Mouse (Mus musculus) spleen, adult 2 months (tissue): ENCODE measurements around the gene Adh5. TPM values are rescaled to one million over a fixed set of nuclear protein-coding genes. Genes with fewer than 3 reads are reported as not detected.
A peak's percentile ranks its signal among the peaks of the same experiment; 100 is the strongest.

Source experiments
- DNase-seq, 2 experiments: peaks; one replicate each; pipeline versions ENCODE4 v3.0.0 to v3.0.0-alpha.2; 2012 to 2021; ENCODE audit warnings: low spot score in 2 of 2, low read depth in 1 of 2
- H3K27ac ChIP-seq: fragments of 200-500 bp; 2 replicates; pipeline ENCODE4 v1.5.1; 2012; ENCODE audit warnings: low read length, inconsistent platforms; ENCODE audit not compliant: insufficient read depth
- H3K27me3 ChIP-seq: fragments of 200-500 bp; 2 replicates; pipeline ENCODE4 v1.6.1; 2012; ENCODE audit warnings: mild to moderate bottlenecking, moderate library complexity, low read length, inconsistent platforms; ENCODE audit not compliant: control insufficient read depth, insufficient read depth
- H3K36me3 ChIP-seq: fragments of 200-500 bp; 2 replicates; pipeline ENCODE4 v1.6.1; 2012; ENCODE audit warnings: mild to moderate bottlenecking, low read length, inconsistent platforms; ENCODE audit not compliant: control insufficient read depth, insufficient read depth
- H3K4me1 ChIP-seq: fragments of 200-500 bp; 2 replicates; pipeline ENCODE4 v1.6.1; 2011; ENCODE audit warnings: inconsistent platforms; ENCODE audit not compliant: control insufficient read depth, insufficient read depth, insufficient read length
- H3K4me3 ChIP-seq: fragments of 200-500 bp; 2 replicates; pipeline ENCODE4 v1.5.1; 2011; ENCODE audit warnings: mild to moderate bottlenecking, inconsistent platforms; ENCODE audit not compliant: insufficient read depth, insufficient read length; ENCODE audit errors: extremely low read depth
- CTCF ChIP-seq: fragments of 200-500 bp; IDR thresholded peaks from 2 replicates; pipeline ENCODE4 v1.5.1; 2011; ENCODE audit warnings: mild to moderate bottlenecking, inconsistent platforms; ENCODE audit not compliant: insufficient read depth, insufficient read length, insufficient replicate concordance; ENCODE audit errors: extremely low read depth
- POLR2A ChIP-seq: fragments of 200-500 bp; IDR thresholded peaks from 2 replicates; pipeline ENCODE4 v1.6.1; 2011; ENCODE audit warnings: low read depth, low read length, inconsistent platforms
- WGBS: fragments of 180-500 bp; shearing (Covaris S2); methylation state at CpG from one replicate; pipeline ENCODE4 v1.1.7; 2018; 5-methylcytosine and 5-hydroxymethylcytosine counted together
- polyA plus RNA-seq: library from polyadenylated mRNA; depleted of rRNA; stranded (reverse); fragments of >200 nt; gene quantifications from 2 replicates; pipeline ENCODE4 v1.2.3, GENCODE M21; 2012

Adh5 gene
- polyA plus RNA-seq, 1 experiment, result 15.1 TPM

DNA sequence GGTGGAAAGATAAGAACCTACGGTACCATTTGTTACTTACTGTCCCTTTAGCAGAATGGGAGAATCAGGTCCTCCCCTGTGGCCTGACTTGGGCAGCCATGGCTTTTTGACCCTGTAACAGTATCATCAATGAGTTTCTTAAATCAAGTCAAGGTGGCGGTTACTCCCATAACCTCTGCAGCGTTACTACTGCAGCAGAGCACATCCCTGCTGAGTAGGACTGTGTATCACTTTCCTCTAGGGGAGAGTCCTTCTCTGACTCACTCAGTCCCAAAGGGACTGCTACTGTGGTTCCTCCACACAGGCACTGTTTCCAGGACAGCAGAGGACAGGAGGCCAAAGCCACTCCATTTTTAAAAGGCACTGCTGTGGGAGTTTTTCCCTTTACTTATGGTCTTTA is 28.2 kb downstream of the Adh5 start:
- Histone ChIP-seq H3K27me3 (no peaks in the 10 kb centered on the region), H3K4me1 (no peaks in the 10 kb centered on the region), H3K4me3 (no peak overlapping the region), H3K36me3 (peaks cover 33% of the 10 kb centered on the region), H3K27ac (no peak overlapping the region)
- WGBS, result 92% methylated on average over 3 of the region's 3 CpGs
- no peak for DNase-seq
- no peak for TF ChIP-seq CTCF
- no peak for TF ChIP-seq POLR2A

DNA sequence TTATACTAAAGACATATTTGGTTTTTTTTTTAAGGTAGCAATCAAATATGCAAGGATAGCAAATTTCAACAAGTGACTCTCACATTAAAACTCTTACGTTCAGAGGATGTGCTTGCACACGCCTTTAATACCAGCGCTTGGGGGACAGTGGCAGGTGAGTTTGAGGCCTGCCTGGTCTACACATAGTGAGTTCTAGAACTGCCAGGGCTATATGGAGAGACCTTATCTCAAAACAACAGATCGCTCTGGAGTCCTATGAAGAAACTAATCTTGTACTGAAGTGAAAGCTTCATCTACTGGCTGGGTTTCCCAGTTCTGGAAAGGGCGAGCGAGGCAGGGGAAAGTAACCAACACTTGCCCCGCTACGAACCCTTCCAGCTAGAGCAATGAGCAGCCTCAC is 36.6 kb downstream of the Adh5 start:
- no peak overlapping the region for H3K27ac ChIP-seq
- no peak for DNase-seq
- H3K27me3 ChIP-seq, result no peaks in the 10 kb centered on the region
- TF ChIP-seq CTCF, result no peak
- WGBS, result 87% methylated on average over 8 of the region's 8 CpGs
- H3K4me3 ChIP-seq, result no peak overlapping the region
- peaks cover 14% of the 10 kb centered on the region; the same call in 1 of the 2 replicates for H3K36me3 ChIP-seq
- 0 out of 2 replicates have a peak, but pooled peaks cover under 1% of the 10 kb centered on the region for H3K4me1 ChIP-seq

DNA sequence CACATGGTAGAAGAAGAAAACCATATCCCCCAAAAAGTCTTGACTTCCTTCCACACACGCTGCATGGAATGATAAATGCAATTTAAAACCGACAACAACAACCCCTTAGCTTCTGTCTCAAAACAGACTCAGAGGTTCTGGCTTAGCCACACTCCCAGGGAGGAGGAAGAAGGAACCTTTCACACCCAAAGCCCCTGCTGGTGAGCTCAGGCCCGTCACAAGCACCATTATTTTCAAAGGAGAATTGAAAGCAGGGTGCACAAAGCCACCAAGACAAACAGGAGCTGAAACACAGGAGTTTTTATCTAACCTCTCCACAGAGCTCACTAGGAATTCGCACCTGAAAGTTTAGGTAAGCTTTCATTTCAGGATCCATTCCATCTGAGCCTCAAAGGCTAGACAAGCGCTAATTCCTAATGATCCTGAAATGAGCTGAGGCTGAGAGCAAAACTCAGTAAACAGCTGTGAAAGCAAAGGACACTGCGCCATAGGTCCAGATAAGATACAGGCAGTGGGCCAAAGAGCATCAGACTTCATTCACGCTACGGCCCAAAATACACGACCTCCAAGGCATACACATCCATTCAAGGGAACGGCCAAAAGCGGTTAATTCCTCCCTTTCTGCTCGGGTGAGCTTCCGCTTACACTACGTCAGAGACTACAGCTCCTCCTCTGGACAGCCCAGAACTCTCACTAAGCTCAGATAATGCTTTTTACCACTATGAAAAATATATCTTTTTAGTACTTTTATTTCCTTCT is 38.8 kb downstream of the Adh5 start:
- H3K27ac ChIP-seq, result no peak overlapping the region
- H3K4me3 ChIP-seq, result no peak overlapping the region
- H3K4me1 ChIP-seq, result 0 out of 2 replicates have a peak, but pooled peaks cover 2% of the 10 kb centered on the region
- peaks cover 15% of the 10 kb centered on the region; the same call in 1 of the 2 replicates for H3K36me3 ChIP-seq
- TF ChIP-seq CTCF, result no peak
- no peak for DNase-seq
- H3K27me3 ChIP-seq, result no peaks in the 10 kb centered on the region
- WGBS, result 82% methylated on average over 14 of the region's 14 CpGs

DNA sequence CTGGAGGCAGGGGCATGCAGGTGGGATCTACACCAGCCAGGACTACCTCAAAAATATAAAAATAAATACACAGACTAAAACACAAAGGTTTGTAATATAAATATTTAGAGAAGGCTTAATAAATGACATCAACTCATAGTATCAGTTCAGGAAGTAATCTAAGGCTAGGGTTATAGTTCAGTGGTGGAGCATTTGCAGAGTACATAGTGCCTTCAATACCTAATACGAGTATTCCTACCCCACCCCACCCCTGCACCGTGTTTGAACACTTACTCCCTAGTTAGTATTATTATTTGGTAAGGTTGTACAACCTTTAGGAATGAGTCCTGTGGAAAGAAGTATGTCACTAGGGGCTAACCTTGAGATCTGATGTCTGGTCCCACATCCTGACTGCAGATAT is 40.3 kb downstream of the Adh5 start:
- H3K27me3 ChIP-seq, result no peaks in the 10 kb centered on the region
- peaks cover 2% of the 10 kb centered on the region; the same call in 1 of the 2 replicates for H3K4me1 ChIP-seq
- no peak for DNase-seq
- H3K27ac ChIP-seq, result no peak overlapping the region
- WGBS, result 93% methylated on average over 2 of the region's 2 CpGs
- H3K4me3 ChIP-seq, result no peak overlapping the region
- H3K36me3 ChIP-seq, result peaks cover 15% of the 10 kb centered on the region; the same call in 1 of the 2 replicates
- TF ChIP-seq POLR2A, result no peak
- TF ChIP-seq CTCF, result no peak

DNA sequence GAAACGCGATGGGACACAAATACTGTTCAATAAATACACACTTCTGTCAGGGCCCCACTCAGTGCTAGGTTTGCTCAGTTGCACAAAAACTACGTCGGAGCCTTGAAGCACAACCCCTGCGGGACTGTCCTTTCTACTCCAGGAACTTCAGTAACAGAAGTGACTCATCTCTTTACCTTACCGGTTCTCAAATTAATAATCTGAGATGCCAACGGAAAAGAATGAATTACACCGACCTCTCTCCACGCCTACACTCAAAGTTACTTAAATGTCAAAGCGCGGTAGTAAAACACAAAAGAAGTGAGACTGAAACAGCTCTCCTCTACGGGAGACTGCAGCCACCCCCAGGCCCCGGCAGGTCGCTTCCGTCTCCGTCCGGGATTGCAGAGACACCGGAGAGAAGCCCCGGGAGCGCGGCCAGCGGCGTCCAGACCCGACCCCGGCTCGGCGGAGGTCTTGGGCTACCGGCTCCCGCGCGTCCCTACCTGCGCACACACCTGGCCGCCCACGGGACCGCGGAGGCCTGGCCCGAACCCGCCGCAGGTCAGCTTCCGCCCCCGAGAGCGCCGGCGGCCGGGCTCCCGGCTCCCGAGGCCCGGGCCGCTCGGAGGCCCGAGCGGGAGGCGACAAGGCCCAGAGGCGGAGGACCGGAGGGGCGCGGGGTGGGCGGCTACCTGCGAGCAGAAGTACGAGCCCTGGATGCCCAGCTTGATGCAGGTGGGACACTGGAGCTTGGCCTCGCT is 45.9 kb downstream of the Adh5 start:
- H3K36me3 ChIP-seq, result peaks cover 3% of the 10 kb centered on the region; the same call in 1 of the 2 replicates
- no peaks in the 10 kb centered on the region for H3K27me3 ChIP-seq
- no peak for DNase-seq
- WGBS, result under 1% methylated on average over 57 of the region's 61 CpGs
- peak overlapping the region; percentile 98 for H3K4me3 ChIP-seq
- peaks cover 2% of the 10 kb centered on the region; the same call in 1 of the 2 replicates for H3K4me1 ChIP-seq
- H3K27ac ChIP-seq, result peak overlapping the region; percentile 81
- no peak for TF ChIP-seq CTCF
- no peak for TF ChIP-seq POLR2A

DNA sequence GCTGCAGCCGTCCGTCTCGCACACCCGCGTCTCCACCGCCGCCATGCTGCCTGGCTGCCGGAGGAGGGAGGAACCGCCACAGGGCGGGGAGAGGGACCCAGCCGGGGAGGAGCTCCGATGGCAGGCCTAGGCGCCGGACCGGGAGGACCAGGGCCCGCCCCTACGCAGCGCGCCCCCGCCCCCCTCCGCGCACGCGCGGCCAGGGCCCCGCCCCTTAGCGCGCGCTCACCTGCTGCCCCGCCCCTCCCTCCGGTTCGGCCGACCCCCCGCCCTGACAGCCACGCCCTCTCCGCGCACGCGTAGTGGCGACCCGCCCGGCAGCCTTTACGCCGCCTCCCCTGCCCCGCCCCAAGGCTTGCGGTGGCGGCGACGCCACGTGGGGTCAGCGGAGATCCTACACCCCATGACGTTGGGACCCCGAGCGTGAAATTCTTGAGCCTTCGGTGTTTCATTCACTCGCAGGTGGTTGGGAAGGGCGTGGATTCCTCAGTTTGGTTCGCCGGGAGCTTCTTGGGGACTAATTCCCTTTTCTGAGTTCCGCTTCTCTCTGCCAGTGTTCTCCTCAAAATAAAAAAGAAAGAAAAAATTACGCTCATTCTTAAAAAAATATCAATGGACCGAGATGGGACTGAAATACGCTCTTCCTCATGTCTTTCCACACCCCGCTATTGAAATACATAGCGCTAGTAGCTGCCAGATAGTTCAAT is 46.6 kb downstream of the Adh5 start, which contains the start of gene Metap1:
Gene Metap1, minus strand, starts transcription at position 189 of the 707 bp plus-strand sequence.
- DNase-seq, result peak; percentile 85 to 96

More for the DNA sequence above, 46.6 kb downstream of the Adh5 start, which contains the start of gene Metap1:
- H3K27ac ChIP-seq, result peak within 1 kb of the TSS; percentile 81
- H3K27me3 ChIP-seq, result no peaks in the 10 kb centered on the region
- H3K4me1 ChIP-seq, result peaks cover 2% of the 10 kb centered on the region; the same call in 1 of the 2 replicates
- 1% methylated on average over 43 of the region's 65 CpGs for WGBS
- peaks cover 3% of the 10 kb centered on the region; the same call in 1 of the 2 replicates for H3K36me3 ChIP-seq
- TF ChIP-seq CTCF (no peak), POLR2A (peak; percentile 71)
- H3K4me3 ChIP-seq, result peak within 1 kb of the TSS; percentile 98
